Mouse (Mus musculus) G1E (cell line): Measurements from ENCODE around the gene Pknox2. TPM values are rescaled to one million over a fixed set of nuclear protein-coding genes. Genes with fewer than 3 reads are reported as not detected.

Source experiments
- ATAC-seq: 2 replicates; pipeline ENCODE4 v1.8.0; 2016; ENCODE audit warnings: mild to moderate bottlenecking; ENCODE audit not compliant: insufficient number of reproducible peaks, poor library complexity, low FRiP score, severe bottlenecking; ENCODE audit errors: extremely low read depth
- DNase-seq: peaks from one replicate; pipeline ENCODE4 v3.0.0; 2012; ENCODE audit warnings: low spot score
- H3K27me3 ChIP-seq: 2 replicates; pipeline ENCODE4 v1.6.1; 2012; ENCODE audit warnings: mild to moderate bottlenecking, low read length, inconsistent platforms; ENCODE audit not compliant: insufficient read depth
- H3K36me3 ChIP-seq: replicated peaks from 2 replicates; pipeline ENCODE3; 2012; ENCODE audit warnings: mild to moderate bottlenecking, inconsistent platforms
- H3K4me1 ChIP-seq: 2 replicates; pipeline ENCODE4 v1.6.1; 2012; ENCODE audit warnings: low read depth, low read length, inconsistent platforms, mixed read lengths; ENCODE audit not compliant: insufficient read depth
- H3K4me3 ChIP-seq: 2 replicates; pipeline ENCODE4 v1.5.1; 2012; ENCODE audit warnings: low read depth, mild to moderate bottlenecking, inconsistent platforms, low read length, moderate library complexity, mixed read lengths
- H3K9me3 ChIP-seq: replicated peaks from 2 replicates; pipeline ENCODE4 v1.6.1; 2012; ENCODE audit warnings: inconsistent platforms
- CTCF ChIP-seq: IDR thresholded peaks from 2 replicates; pipeline ENCODE4 v1.5.1; 2012; ENCODE audit warnings: low read depth, low read length, inconsistent platforms, mixed read lengths
- GATA1 ChIP-seq: IDR thresholded peaks from 2 replicates; pipeline ENCODE4 v1.6.1; 2012; ENCODE audit warnings: borderline replicate concordance, low read length, inconsistent platforms, mixed read lengths
- GATA2 ChIP-seq: IDR thresholded peaks from 2 replicates; pipeline ENCODE4 v1.6.1; 2012; ENCODE audit warnings: low read depth, low read length, inconsistent platforms, borderline replicate concordance
- POLR2AphosphoS5 ChIP-seq: IDR thresholded peaks from 2 replicates; pipeline ENCODE4 v1.6.1; 2012; ENCODE audit warnings: low read depth, low read length, inconsistent platforms; ENCODE audit not compliant: insufficient replicate concordance
- TAL1 ChIP-seq: conservative IDR thresholded peaks from 2 replicates; pipeline ENCODE4 v1.6.1; 2012; ENCODE audit warnings: low read depth, low read length, inconsistent platforms, mixed read lengths
- polyA plus RNA-seq: library from polyadenylated mRNA; stranded (reverse); fragments of >175 nt; gene quantifications from 2 replicates; pipeline ENCODE4 v1.2.3, GENCODE M21; 2012
- total RNA-seq, 2 experiments: library from RNA; stranded (forward) in 1 of 2; stranded (reverse) in 1 of 2; fragments of 200-1000 nt in 1 of 2; fragments of >200 nt in 1 of 2; fragmentation: Nextera tagmentation in 1 of 2; gene quantifications; 2 replicates each; pipeline ENCODE4 v1.2.3; 2014 to 2017

Gene Pknox2
- total and polyA plus RNA-seq, 3 experiments, result 0.27 to 1.4 TPM; not detected in 1

DNA sequence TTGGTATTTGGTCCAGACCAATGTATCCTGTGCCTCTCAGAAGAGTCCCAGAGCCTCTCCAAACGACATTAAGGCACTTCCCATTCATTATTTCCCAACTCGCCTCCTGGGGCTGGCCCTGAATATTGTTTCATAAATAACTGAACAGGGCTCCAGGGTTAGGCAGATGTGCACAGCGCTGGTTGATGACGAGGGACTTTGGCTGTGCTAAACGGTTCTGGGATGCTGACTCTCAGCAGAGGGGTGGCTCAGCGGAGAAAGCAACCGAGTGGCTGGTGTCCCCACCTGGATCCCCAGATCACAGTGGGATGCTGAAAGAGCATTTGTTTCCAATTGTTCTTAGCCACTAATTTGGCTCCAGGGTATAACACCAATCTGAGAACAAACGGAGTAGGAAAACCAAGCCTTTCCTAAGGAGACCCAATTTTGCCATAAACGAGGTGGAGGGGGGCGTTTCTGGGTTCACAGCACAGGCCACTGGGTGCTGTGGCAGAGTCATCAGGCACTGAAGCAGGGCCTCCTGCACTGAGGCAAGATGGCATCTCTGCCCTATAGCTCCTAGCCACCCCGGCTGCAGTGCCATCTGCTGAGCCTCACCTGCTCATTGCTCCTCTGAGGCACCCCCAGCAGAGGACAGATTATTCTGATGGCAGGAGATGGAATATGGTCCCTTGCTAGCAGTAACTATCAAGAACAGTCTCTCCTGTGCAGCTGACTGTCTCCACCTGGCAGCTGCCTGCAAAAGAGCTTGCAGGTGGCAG lies 52.8 kb downstream of the Pknox2 start:
- Histone ChIP-seq H3K27me3 (peaks cover 8% of the 10 kb centered on the region; the same call in 1 of the 2 replicates), H3K4me3 (no peak overlapping the region), H3K4me1 (no peaks in the 10 kb centered on the region), H3K9me3 (no peaks in the 10 kb centered on the region), H3K36me3 (no peaks in the 10 kb centered on the region)
- no peak for DNase-seq
- ATAC-seq, result no peak
- no peak for TF ChIP-seq GATA1
- no peak for TF ChIP-seq POLR2AphosphoS5
- no peak for TF ChIP-seq GATA2
- no peak for TF ChIP-seq CTCF
- TF ChIP-seq TAL1, result no peak

DNA sequence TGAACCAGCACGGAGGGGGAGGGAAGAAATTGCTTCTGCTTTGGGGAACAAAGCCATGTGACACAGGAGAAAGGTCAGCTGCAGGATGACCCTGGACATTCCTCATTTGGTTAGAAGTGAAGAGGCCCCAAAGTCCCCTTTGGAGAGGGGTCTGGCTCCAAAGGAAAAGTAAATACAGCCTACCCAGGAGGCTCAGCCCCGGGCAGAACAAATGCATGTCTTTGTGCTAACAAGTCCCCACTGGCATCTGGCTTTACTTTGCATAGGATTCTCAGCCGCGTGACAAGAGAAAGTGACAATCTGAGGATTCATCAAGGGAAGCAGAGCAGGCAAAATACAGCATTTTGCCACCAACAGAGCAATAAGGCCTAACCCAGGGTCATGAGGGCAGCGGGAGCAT lies 54.1 kb downstream of the Pknox2 start:
- no peaks in the 10 kb centered on the region for H3K9me3 ChIP-seq
- H3K4me1 ChIP-seq, result no peaks in the 10 kb centered on the region
- no peak overlapping the region for H3K4me3 ChIP-seq
- ATAC-seq (no peak), DNase-seq (no peak)
- H3K36me3 ChIP-seq, result no peaks in the 10 kb centered on the region
- peaks cover 8% of the 10 kb centered on the region; the same call in 1 of the 2 replicates for H3K27me3 ChIP-seq
- TF ChIP-seq TAL1, result no peak
- TF ChIP-seq GATA2, result no peak

DNA sequence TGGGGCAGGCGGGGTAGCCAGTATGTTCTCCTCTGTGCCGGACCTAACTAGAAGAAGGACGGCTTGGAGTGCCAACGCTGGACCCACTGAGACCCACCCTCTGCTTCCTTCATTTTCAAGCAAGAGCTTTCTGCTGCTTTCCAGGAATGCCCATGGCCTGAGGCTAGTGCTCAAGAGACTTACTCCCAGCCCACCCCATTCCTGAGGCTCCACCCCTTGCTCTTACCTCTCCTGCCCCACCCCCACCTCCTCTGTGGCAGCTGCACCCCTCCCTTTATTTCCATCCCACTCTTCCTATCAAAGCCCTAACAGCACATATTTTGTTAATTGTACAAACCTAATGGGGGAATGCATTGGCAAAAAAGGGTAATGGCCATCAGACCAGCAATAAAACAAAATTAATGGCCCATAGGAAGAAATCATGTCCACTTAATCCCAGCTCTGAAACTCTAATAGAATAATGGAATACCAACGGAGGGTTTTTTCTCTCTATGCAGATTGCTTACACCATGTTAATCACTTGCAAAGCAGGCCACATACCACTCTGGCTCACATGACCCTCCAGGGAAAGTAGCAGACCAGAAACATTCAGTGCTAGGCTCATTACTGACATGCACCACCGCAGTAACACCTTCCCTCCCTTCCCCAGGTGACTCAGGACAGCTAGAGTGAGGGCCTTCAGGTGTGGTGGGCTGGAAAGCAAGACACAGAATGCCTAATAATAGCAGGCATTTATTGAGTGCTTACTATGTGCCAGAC lies 57.1 kb downstream of the Pknox2 start:
- Histone ChIP-seq H3K36me3 (no peaks in the 10 kb centered on the region), H3K4me3 (no peak overlapping the region), H3K9me3 (no peaks in the 10 kb centered on the region), H3K27me3 (peaks cover 8% of the 10 kb centered on the region; the same call in 1 of the 2 replicates), H3K4me1 (no peaks in the 10 kb centered on the region)
- ATAC-seq (no peak), DNase-seq (no peak)
- no peak for TF ChIP-seq GATA2
- TF ChIP-seq POLR2AphosphoS5, result no peak

GRCm38 (mm10) chr9:37085370-37085769 lies 61.8 kb downstream of the Pknox2 start:
- Histone ChIP-seq H3K9me3 (no peaks in the 10 kb centered on the region), H3K4me1 (no peaks in the 10 kb centered on the region), H3K4me3 (no peak overlapping the region), H3K36me3 (no peaks in the 10 kb centered on the region), H3K27me3 (no peaks in the 10 kb centered on the region)
- DNase-seq (no peak), ATAC-seq (no peak)
- no peak for TF ChIP-seq CTCF
- TF ChIP-seq TAL1, result no peak
- TF ChIP-seq POLR2AphosphoS5, result no peak
- no peak for TF ChIP-seq GATA2
- TF ChIP-seq GATA1, result no peak

DNA sequence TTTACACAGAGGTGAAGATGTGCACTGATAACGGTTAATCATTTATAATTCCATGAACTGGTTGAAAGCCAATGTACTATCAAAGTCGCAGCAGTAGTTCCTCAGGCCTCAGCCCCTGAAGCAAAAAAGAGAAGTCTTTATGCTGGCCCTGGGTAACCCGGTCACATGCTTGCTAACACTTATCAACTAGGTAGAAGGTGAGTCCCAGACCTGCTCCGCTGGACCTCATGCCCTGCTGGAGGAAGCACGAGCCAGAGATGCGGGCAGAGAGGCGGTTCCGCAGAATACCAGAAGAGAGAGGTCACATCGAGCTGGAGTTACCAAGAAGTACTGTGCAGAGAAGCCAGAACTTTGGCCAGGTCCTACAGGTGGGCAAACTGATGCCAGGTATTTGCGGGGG lies 65.0 kb downstream of the Pknox2 start:
- Histone ChIP-seq H3K9me3 (no peaks in the 10 kb centered on the region), H3K36me3 (no peaks in the 10 kb centered on the region), H3K4me3 (no peak overlapping the region), H3K27me3 (no peaks in the 10 kb centered on the region), H3K4me1 (no peaks in the 10 kb centered on the region)
- TF ChIP-seq GATA1, result no peak
- no peak for TF ChIP-seq GATA2
- TF ChIP-seq CTCF, result no peak
- TF ChIP-seq TAL1, result no peak
- TF ChIP-seq POLR2AphosphoS5, result no peak
- ATAC-seq, result no peak
- DNase-seq, result no peak

- H3K36me3 ChIP-seq, result no peaks in the 10 kb centered on the region
- H3K9me3 ChIP-seq, result no peaks in the 10 kb centered on the region
- no peaks in the 10 kb centered on the region for H3K4me1 ChIP-seq
- H3K27me3 ChIP-seq, result no peaks in the 10 kb centered on the region
- TF ChIP-seq GATA2 (no peak), POLR2AphosphoS5 (no peak), TAL1 (no peak), CTCF (no peak), GATA1 (no peak)
- no peak overlapping the region for H3K4me3 ChIP-seq
- DNase-seq (no peak), ATAC-seq (no peak)
Measured at GRCm38 (mm10) chr9:37080309-37080708, 66.9 kb downstream of the Pknox2 start.
